Mouse (Mus musculus) thymus, adult 2 months (tissue): ENCODE measurements around the gene Pfn1. TPM values are rescaled to one million over a fixed set of nuclear protein-coding genes. Genes with fewer than 3 reads are reported as not detected.

Experiments
- DNase-seq: peaks from one replicate; pipeline ENCODE4 v3.0.0; 2021
- H3K27ac ChIP-seq: fragments of 200-500 bp; 2 replicates; pipeline ENCODE4 v1.5.1; 2012; ENCODE audit warnings: low read length, control low read depth; ENCODE audit not compliant: control insufficient read depth, insufficient read depth
- H3K27me3 ChIP-seq: fragments of 200-500 bp; 2 replicates; pipeline ENCODE4 v1.6.1; 2012; ENCODE audit warnings: mild to moderate bottlenecking, low read length, moderate library complexity, mixed read lengths; ENCODE audit not compliant: control insufficient read depth, insufficient read depth
- H3K36me3 ChIP-seq: fragments of 200-500 bp; 2 replicates; pipeline ENCODE4 v1.6.1; 2012; ENCODE audit warnings: mild to moderate bottlenecking, low read length, moderate library complexity; ENCODE audit not compliant: control insufficient read depth, insufficient read depth
- H3K4me1 ChIP-seq: fragments of 200-500 bp; replicated peaks from 2 replicates; pipeline ENCODE4 v1.6.1; 2012; ENCODE audit warnings: low read length; ENCODE audit not compliant: control insufficient read depth, insufficient read depth
- H3K4me3 ChIP-seq: fragments of 200-500 bp; 2 replicates; pipeline ENCODE4 v1.5.1; 2012; ENCODE audit warnings: mild to moderate bottlenecking, low read length, control low read depth, moderate library complexity; ENCODE audit not compliant: control insufficient read depth, insufficient read depth
- CTCF ChIP-seq: fragments of 200-500 bp; IDR thresholded peaks from 2 replicates; pipeline ENCODE4 v1.5.1; 2012; ENCODE audit warnings: mild to moderate bottlenecking, control low read depth, low read length, moderate library complexity, borderline replicate concordance; ENCODE audit not compliant: control insufficient read depth, poor library complexity, insufficient read depth; ENCODE audit errors: extremely low read depth
- POLR2A ChIP-seq: fragments of 200-500 bp; IDR thresholded peaks from 2 replicates; pipeline ENCODE4 v1.6.1; 2012; ENCODE audit warnings: mild to moderate bottlenecking, low read length, control low read depth, moderate library complexity; ENCODE audit not compliant: control insufficient read depth, poor library complexity, insufficient read depth; ENCODE audit errors: extremely low read depth
- WGBS: fragments of 180-500 bp; shearing (Covaris S2); methylation state at CpG from one replicate; pipeline ENCODE4 v1.1.7; 2018; 5-methylcytosine and 5-hydroxymethylcytosine counted together
- polyA plus RNA-seq: library from polyadenylated mRNA; depleted of rRNA; stranded (reverse); fragments of >200 nt; gene quantifications from 2 replicates; pipeline ENCODE4 v1.2.3, GENCODE M21; 2012

Gene Pfn1
- polyA plus RNA-seq, 1 experiment, result 3,213 TPM

DNA sequence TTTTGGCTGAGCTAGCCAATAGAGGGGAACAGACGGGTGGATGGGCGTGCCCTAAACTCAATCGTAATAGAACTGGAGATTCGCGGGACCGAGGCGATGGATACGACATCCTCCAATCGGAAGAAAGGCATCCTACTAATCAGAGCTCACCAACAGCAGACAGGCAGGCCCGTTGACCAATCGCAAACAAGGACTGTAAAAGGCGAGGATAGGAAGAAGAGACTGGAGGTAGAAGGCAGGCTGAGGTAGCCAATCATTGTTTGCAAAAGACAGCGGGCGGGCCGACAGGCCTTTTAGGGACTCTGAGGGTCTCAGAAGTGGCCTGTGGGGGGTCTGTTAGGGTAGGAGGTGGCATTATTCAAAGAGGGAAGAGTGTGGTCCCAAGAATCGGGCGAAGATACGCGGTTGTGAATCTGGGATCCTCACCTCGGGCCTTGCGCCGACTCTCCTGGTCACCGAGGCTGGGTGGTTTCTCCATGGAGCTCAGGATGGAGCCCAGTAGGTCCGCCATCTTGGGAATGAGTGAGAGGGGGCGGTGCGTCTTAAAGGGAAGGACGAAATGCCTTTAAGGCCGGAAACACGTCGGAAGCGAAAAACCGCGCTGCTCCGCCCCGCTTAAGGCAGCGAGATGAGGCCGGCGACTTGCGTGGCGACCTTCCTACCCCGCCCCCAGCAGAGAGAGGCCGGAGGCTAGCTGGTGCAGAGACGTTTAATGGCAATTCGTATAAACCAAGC lies 14.5 kb upstream of the Pfn1 start, which contains the start of gene Spag7:
TSS of gene Spag7 (minus strand) at position 646 of the 735 bp plus-strand sequence.
- no peak for TF ChIP-seq CTCF
- TF ChIP-seq POLR2A, result peak; percentile 53; the same call in 1 of the 2 replicates
- peaks cover 15% of the 10 kb centered on the region for H3K4me1 ChIP-seq
- H3K27me3 ChIP-seq, result no peaks in the 10 kb centered on the region
- peak within 1 kb of the TSS; percentile 76 for H3K4me3 ChIP-seq
- H3K36me3 ChIP-seq, result peaks cover 13% of the 10 kb centered on the region
- H3K27ac ChIP-seq, result peak within 1 kb of the TSS; percentile 89
- DNase-seq, result peak; percentile 96
- whole genome bisulfite sequencing, result under 1% methylated on average over 44 of the region's 44 CpGs

DNA sequence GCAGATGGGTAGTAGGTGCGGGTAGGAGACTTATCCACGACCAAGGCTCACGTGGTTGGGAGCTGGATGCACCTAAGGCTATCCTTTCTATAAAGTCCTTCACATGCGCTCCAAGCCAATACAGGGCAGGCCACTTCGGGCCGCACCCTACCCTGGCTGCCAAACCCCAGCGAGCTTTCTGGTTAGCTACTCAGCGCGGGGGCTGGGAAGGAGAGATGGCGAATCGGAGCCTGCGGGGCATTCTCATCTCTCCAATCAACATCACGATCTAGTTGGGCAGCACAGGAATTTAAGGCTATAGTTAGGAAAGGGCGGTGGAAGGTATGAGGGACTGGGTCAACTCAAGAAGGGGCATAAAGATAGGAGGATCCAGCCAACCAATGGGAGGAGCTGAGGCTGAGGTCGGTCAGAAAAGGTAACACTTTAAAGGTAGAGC lies 13.9 kb upstream of the Pfn1 start:
- Histone ChIP-seq H3K27me3 (no peaks in the 10 kb centered on the region), H3K36me3 (peaks cover 19% of the 10 kb centered on the region), H3K4me3 (peak overlapping the region; percentile 76), H3K4me1 (peaks cover 15% of the 10 kb centered on the region), H3K27ac (peak overlapping the region; percentile 74)
- DNase-seq, result no peak
- WGBS, result 2% methylated on average over 15 of the region's 15 CpGs
- TF ChIP-seq POLR2A (no peak), CTCF (no peak)

DNA sequence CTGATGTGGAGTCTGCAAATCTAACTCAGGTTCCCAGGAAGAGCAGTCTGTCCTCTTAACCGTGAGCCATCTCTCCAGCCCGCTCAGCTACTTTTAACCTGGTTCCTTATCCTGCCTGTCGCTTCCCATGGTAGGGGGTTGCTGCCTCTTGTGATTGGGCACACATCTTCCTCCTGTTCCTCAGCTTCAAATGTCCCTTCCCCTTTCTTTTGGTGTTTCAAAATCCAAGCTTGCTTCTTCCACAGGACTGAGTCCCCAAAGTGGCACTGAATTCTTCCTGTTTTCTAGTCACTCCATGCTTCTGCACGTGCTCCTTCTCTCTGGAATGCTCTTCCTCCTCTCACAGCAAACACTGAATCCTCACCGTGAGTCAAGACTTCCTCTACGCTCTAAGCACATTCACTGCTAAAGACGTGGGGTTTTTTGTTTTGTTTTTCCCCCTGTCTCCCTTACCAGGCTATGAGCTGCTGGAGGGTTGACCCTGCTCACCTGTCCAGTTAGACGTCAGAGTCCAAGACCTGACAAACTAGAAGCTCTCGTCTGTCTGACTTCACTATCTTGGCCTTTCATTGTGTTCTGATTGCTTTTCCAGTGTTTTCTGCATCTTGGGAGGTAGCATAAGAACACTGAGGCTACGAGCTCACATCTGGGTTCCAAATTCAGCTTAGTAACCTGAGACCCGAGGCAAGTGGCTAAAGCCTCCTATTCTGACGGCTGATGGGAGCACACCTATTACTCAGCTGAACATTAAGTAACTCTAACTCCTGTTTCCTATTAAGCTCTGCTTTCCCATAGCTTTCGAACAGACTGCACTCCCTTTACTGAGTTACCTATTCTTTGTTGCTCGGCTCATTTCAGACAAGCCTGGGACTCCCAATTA lies 13.1 kb upstream of the Pfn1 start:
- TF ChIP-seq POLR2A (no peak), CTCF (no peak)
- Histone ChIP-seq H3K36me3 (peaks cover 27% of the 10 kb centered on the region), H3K27me3 (no peaks in the 10 kb centered on the region), H3K27ac (no peak overlapping the region), H3K4me1 (peaks cover 15% of the 10 kb centered on the region), H3K4me3 (no peak overlapping the region)
- DNase-seq, result no peak
- 85% methylated on average over 14 of the region's 14 CpGs for WGBS

DNA sequence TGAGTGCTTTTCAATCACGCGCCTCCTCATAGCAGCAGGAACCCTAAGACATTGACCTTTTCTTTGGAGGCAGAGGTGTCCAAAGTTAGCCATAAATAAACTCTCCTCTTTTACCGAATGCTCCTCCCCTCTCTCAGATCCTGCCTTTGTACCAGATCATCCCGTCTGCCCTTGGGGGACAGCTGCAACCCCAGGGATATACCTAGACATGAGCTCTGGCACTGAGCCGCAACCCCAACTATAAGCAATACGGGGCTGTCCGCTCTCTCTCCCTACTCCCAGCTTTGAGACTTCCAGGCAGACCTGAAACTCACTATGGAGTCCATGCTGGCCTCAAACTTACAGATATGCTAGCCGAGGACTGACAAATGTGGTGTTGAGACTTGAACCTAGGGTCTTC lies 12.2 kb upstream of the Pfn1 start:
- DNase-seq, result no peak
- no peaks in the 10 kb centered on the region for H3K27me3 ChIP-seq
- H3K36me3 ChIP-seq, result peaks cover 34% of the 10 kb centered on the region
- H3K4me3 ChIP-seq, result no peak overlapping the region
- H3K4me1 ChIP-seq, result peaks cover 15% of the 10 kb centered on the region
- 94% methylated on average over 8 of the region's 8 CpGs for WGBS
- no peak overlapping the region for H3K27ac ChIP-seq
- TF ChIP-seq CTCF (no peak), POLR2A (no peak)

DNA sequence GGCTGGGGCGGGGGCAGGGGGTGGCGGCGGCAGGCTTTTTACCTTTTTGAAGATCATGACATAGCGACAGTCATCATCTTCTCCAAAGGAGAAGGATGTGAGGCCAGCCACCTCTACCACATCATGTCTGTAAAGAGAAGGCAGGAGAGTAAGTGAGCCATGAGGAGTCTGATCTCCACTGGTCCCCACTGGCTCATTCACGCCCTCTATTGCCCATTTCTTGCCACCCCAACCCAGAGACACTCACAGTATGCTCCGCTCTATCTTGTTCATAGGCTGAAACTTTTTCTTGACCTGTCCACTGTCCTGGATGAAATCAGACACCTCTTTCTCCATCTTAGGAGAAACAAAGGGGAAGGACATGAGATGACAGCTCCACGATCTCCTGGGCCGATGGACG lies 10.3 kb upstream of the Pfn1 start:
- TF ChIP-seq CTCF (no peak), POLR2A (no peak)
- H3K27ac ChIP-seq, result no peak overlapping the region
- peaks cover 34% of the 10 kb centered on the region for H3K36me3 ChIP-seq
- DNase-seq, result no peak
- H3K27me3 ChIP-seq, result no peaks in the 10 kb centered on the region
- no peak overlapping the region for H3K4me3 ChIP-seq
- WGBS, result 96% methylated on average over 9 of the region's 9 CpGs
- peaks cover 10% of the 10 kb centered on the region for H3K4me1 ChIP-seq

DNA sequence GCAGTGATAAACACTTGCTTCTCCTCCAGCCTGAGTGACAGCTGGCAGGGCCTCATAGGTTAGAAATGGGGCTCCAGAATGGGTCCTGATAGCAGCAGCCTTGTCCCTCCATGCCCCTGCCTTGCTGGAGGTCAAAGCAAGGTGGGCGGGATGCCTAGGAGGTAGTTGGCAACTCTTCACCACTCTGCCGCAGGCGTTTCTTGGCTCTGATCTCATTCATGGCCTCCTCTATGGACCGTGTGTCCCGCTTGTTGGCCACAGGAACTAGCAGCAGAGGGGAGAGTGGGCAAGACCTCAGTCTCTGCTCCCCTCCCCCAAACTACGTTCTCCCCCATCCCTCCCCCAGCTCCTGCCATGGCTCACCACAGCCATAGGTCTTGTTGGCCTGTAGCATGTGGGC lies 9.5 kb upstream of the Pfn1 start:
- no peak for TF ChIP-seq POLR2A
- no peak for DNase-seq
- Histone ChIP-seq H3K27me3 (no peaks in the 10 kb centered on the region), H3K4me1 (peaks cover 11% of the 10 kb centered on the region), H3K4me3 (no peak overlapping the region), H3K36me3 (peaks cover 34% of the 10 kb centered on the region), H3K27ac (no peak overlapping the region)
- WGBS, result 97% methylated on average over 6 of the region's 6 CpGs
